Mouse (Mus musculus) lung, adult 2 months (tissue): ENCODE results near the gene Lim2. TPM values are rescaled to one million over a fixed set of nuclear protein-coding genes. Genes with fewer than 3 reads are reported as not detected.

Experiments used
- DNase-seq: peaks from one replicate; pipeline ENCODE4 v3.0.0; 2022
- H3K4me1 ChIP-seq: fragments of 200-500 bp; 2 replicates; pipeline ENCODE4 v1.6.1; 2011; ENCODE audit warnings: low read length; ENCODE audit not compliant: control insufficient read depth, insufficient read depth
- H3K4me3 ChIP-seq: fragments of 200-500 bp; replicated peaks from 2 replicates; pipeline ENCODE3; 2011; ENCODE audit warnings: low read depth, mild to moderate bottlenecking, control low read depth, low read length; ENCODE audit errors: extremely low read depth
- CTCF ChIP-seq: fragments of 200-500 bp; IDR thresholded peaks from 2 replicates; pipeline ENCODE4 v1.5.1; 2011; ENCODE audit warnings: mild to moderate bottlenecking, low read length, control low read depth; ENCODE audit not compliant: insufficient read depth
- POLR2A ChIP-seq: fragments of 200-500 bp; IDR thresholded peaks from 2 replicates; pipeline ENCODE4 v1.6.1; 2011; ENCODE audit warnings: low read depth, mild to moderate bottlenecking, control low read depth, low read length, borderline replicate concordance; ENCODE audit errors: extremely low read depth
- WGBS: fragments of 180-500 bp; shearing (Covaris S2); methylation state at CpG from one replicate; pipeline ENCODE4 v1.1.7; 2018; 5-methylcytosine and 5-hydroxymethylcytosine counted together
- polyA plus RNA-seq: library from polyadenylated mRNA; depleted of rRNA; stranded (reverse); fragments of >200 nt; gene quantifications from 2 replicates; pipeline ENCODE4 v1.2.3, GENCODE M21; 2012

Lim2 gene
- polyA plus RNA-seq, 1 experiment, result not detected

DNA sequence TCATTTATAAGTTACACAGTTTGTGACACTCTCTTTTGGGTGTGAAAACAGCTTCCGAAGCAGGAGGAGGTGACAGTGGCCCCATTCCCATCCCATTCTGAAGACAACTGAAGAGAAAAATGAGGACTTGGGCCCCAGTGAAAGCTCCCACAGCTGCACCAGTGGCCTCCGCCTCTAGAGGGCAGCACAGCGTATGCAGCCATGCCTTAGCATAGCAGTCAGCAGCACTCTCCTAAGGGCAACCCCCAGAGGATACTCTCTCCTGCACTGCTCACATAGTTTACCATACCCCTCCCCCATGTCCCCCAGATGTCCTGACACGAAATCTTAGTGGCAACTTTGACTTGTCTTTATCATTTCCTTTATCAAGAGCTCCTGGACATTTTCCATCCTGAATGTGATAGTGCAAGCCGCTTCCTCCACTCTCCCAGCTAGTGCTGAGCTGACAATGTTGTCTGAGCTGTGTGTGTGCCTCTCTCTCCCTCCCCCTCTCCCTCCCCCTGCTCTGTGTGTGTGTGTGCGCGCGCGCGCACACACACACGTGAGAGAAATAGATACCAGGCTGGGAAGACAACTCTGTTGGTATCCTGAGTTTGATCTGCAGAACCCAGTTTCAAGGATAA lies 4.4 kb upstream of the Lim2 start:
- no peaks in the 10 kb centered on the region for H3K4me1 ChIP-seq
- TF ChIP-seq CTCF (peak; percentile 98), POLR2A (no peak)
- H3K4me3 ChIP-seq, result no peak overlapping the region
- DNase-seq, result peak; percentile 83
- WGBS, result 11% methylated on average over 11 of the region's 11 CpGs

DNA sequence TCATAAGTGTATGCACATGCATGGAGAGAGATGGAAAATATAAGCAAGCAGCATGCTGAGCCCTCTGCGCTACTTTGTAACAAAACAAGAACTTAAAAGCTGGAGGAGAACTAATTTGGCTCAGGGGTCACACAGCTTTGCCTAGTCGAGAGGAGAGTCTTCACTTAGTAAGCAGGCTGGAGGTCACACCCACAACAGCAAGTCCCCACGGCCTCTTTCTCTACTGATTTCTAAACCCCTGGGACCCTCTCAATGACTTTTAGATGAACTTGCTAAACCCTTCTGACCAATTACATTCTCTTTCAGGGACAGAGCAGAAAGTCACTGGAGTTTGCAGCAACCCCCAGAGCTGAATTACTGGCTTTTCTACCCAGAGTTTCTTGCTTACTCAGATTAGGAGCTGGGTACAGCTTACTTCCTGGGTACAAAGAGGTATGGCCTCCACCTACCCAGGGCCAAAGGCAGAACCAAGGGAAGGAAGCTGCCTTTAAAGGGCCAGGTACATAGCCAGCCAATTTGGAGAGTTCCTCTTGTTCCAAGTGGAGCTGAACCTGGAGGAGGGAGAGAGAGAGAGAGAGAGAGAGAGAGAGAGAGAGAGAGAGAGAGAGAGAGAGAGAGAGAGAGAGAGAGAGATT lies 3.4 kb upstream of the Lim2 start:
- TF ChIP-seq POLR2A (no peak), CTCF (no peak)
- WGBS, result 68% methylated on average over 3 of the region's 3 CpGs
- H3K4me3 ChIP-seq, result no peak overlapping the region
- no peak for DNase-seq
- no peaks in the 10 kb centered on the region for H3K4me1 ChIP-seq

DNA sequence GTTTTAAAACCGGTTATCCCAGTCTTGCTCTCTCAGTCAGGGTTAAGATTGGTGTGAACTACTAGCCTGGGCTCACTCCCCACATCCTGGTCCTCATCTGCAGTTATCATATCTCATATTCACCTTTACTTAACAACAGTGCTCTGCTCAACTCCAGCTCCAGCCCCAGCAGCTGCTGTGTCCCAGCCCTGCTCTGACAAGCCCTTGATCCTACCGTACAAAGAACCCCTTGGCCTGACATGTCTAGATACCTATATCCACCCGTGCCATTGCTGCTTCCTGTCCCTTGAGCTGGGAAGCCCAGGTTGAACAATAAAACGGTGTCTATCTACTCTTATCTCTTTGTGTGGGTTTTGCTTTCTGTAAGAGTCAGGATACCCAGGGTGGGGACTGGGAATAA lies 2.0 kb downstream of the Lim2 start:
- DNase-seq, result no peak
- TF ChIP-seq CTCF (no peak), POLR2A (no peak)
- WGBS, result 38% methylated on average over 4 of the region's 4 CpGs
- Histone ChIP-seq H3K4me1 (no peaks in the 10 kb centered on the region), H3K4me3 (no peak overlapping the region)

DNA sequence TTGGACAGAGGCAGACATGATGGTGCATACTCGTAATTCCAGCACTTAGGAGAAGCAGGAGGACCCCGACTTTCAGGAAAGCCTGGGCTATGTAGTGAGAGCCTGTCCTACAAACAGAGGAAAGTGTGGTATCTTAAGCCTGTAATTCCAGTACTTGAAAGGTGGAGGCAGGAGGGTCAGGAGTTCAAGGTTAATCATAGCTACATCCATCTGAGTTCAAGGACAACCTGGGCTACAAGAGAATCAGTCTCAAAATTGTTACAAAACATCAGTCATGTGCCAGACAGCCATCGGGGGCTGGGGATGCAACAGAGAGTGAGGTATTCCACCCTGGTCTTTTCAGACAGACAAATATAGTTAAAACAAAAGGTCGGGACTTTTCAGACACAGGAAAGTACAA lies 5.4 kb downstream of the Lim2 start:
- WGBS, result 57% methylated on average over 4 of the region's 4 CpGs
- no peak for DNase-seq
- Histone ChIP-seq H3K4me3 (no peak overlapping the region), H3K4me1 (no peaks in the 10 kb centered on the region)
- TF ChIP-seq POLR2A (no peak), CTCF (no peak)

DNA sequence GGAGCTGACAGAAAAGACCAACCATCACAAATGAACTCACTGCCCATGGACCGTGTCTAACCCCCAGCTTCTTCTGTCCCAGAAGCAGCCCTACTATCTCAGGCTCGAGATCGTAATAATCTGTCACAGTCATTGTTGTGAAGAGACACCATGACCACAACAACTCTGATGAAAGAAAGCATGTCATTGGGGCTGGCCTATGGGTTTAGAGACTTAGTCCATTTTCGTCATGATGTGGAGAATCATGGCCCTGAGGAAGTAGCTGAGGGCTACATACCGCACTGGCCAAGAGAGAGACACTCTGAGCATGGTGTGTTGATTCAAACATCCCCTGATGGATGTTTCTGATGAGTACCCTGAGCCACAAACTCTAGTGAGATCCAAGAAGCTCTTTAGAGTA lies 7.2 kb downstream of the Lim2 start:
- WGBS, result 83% methylated on average over 5 of the region's 5 CpGs
- TF ChIP-seq CTCF, result no peak
- no peak for DNase-seq
- Histone ChIP-seq H3K4me1 (no peaks in the 10 kb centered on the region), H3K4me3 (no peak overlapping the region)

DNA sequence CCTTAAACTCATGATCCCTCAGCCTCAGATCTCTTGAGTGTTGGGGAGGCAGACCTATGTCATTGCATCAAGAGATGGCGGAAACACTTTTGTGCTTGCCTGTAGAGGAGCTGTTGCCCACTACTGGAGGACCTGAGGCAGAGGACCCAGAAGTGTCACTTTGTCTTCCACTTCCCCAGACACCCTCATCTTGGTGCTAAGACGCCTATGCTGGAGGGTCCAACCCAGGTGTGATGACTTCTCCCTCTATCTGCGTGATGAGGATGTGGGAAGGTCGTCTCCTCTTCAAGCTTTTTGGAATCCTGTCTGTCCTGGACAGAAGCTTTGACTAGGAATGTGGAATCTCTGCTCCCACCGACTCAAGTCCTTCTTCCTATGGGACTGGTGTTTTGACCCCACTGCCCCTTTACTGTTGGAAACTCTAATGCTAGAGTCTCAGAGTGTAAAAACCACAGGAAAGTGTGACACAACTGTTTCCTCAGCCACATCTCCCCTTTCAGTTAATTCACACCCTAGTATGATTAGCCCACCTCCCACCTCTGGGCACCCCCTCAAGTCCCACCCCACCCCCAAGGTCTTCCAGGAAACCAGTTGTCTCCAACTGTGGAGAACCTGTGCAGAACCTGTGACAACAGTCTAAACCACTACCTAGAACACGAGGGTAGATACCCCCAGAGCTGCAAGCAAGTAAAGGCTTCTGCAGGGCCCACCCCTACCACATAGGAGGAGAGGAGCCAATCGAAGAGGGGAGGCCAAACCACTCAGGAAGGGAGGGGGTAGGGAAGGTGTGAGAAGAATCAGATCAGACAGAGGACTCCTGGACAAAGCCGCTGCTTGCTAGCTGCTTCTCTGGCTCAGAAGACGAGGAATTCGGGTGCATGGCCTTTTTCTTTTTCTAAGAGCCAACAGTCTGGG lies 9.1 kb downstream of the Lim2 start, which contains the start of gene Nkg7:
Nkg7 (plus strand) TSS at position 733 of the 915 bp plus-strand sequence.
- 57% methylated on average over 10 of the region's 10 CpGs for WGBS
- DNase-seq, result no peak
- TF ChIP-seq CTCF (no peak), POLR2A (no peak)
- Histone ChIP-seq H3K4me3 (peak within 1 kb of the TSS; percentile 8), H3K4me1 (no peaks in the 10 kb centered on the region)

DNA sequence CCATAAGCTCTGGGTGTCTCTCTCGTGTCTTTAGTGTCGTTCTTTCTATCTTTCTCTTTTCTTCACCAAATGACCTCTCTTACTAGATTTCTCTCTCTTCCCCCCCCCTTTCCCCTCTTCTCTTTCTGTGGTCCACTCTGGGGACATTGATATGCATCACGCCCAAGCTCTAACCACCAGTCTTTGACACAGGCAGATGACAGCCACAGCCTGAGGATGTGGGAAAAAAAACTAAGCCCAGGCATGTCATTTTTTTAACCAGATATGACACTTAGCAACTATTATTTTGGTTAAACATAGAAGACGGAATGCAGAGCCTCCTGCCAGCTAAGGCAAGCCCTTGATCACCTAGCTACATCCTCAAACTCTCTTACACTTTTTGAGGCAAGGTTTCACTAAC lies 11.1 kb downstream of the Lim2 start:
- 70% methylated on average over 4 of the region's 4 CpGs for WGBS
- H3K4me3 ChIP-seq, result no peak overlapping the region
- DNase-seq, result no peak
- H3K4me1 ChIP-seq, result no peaks in the 10 kb centered on the region
- no peak for TF ChIP-seq POLR2A
- no peak for TF ChIP-seq CTCF

DNA sequence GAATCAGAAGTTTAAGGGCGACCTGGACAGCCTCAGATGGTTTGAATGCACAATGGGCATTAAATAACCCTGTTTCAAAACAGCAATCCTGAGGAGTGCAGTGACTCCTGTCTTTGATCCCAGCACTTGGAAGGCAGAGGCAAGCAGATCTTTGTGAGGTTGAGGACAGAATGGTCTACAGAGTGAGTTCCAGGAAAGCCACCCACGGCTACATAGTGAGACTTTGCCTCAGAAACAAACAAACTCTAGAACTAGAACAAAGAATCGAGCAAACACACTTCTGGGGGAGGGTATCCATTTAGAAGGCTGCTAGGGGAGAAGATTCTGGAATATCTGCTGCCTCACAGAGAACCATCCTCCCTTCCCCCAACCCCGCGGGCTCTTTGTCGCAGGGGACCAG lies 13.0 kb downstream of the Lim2 start, which contains the start of gene Cldnd2:
Cldnd2 (plus strand) TSS at position 301 of the 400 bp plus-strand sequence.
- TF ChIP-seq POLR2A (no peak), CTCF (no peak)
- Histone ChIP-seq H3K4me3 (no peak within 1 kb of the TSS), H3K4me1 (no peaks in the 10 kb centered on the region)
- WGBS, result 68% methylated on average over 6 of the region's 6 CpGs
- DNase-seq, result no peak

DNA sequence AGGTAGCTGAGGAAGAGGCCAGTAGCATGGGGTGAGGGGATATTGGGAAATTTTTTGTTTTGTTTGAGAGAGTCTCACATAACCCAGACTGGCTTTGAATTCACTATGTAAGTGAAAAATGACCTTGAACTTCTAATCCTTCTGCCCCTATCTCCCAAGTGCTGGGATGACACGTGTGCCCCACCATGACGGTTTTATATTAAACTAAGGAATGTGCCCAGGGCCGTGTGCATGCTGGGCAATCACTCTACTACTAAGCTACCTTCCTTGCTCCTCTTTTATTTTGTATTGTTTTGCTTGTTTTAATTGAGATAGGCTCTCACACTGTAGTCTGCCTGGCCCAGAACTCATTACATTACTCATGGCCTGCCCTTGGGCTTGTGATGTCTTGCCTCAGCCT lies 13.6 kb downstream of the Lim2 start:
- TF ChIP-seq POLR2A (no peak), CTCF (no peak)
- Histone ChIP-seq H3K4me1 (no peaks in the 10 kb centered on the region), H3K4me3 (no peak overlapping the region)
- no peak for DNase-seq
- 77% methylated on average over 3 of the region's 3 CpGs for WGBS

DNA sequence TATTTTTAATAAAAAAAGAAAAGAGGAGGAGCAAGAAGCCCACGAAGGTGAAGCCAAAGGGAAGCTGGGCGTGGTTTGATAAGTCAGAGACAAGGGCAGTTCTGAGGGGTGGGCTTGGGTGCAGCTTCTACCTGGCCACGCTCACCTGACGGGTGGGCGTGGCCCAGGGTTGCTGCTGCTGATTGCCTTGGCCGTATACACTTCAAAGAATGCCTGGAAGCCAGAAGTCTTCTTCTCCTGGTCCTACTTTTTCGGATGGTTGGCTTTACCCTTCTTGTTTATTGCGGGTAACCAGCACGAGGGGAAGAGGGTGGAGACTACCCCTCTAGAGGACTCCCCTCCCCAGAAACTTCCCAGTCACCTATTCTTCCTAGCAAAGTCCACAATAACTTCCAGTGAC lies 15.2 kb downstream of the Lim2 start:
- DNase-seq, result no peak
- Histone ChIP-seq H3K4me3 (peak overlapping the region; percentile 97), H3K4me1 (no peaks in the 10 kb centered on the region)
- no peak for TF ChIP-seq POLR2A
- TF ChIP-seq CTCF, result no peak
- WGBS, result 17% methylated on average over 9 of the region's 9 CpGs
